Mouse (Mus musculus) urinary bladder, adult 2 months (tissue): ENCODE measurements around the gene Gm19345. TPM values are rescaled to one million over a fixed set of nuclear protein-coding genes. Genes with fewer than 3 reads are reported as not detected.

Source experiments
- DNase-seq: peaks from one replicate; pipeline ENCODE4 v3.0.0; 2022; ENCODE audit warnings: low spot score
- polyA plus RNA-seq: library from polyadenylated mRNA; depleted of rRNA; stranded (reverse); fragments of >200 nt; gene quantifications from 2 replicates; pipeline ENCODE4 v1.2.3, GENCODE M21; 2012; rRNA removed

Gene Gm19345
- 0.08 and 0.15 TPM in 2 replicates for polyA plus RNA-seq

- DNase-seq: no peak
Observed at GRCm38 (mm10) chr7:19851858-19852570, at the start of gene Gm19345. Gm19345 (plus strand) TSS chr7:19852003.

- DNase-seq: peak; percentile 64
Observed at GRCm38 (mm10) chr7:19802995-19803394, 48.8 kb upstream of the Gm19345 start.

GRCm38 (mm10) chr7:19806356-19806969 is 45.3 kb upstream of the Gm19345 start:
- no peak for DNase-seq

GRCm38 (mm10) chr7:19809369-19809768 is 42.4 kb upstream of the Gm19345 start:
- DNase-seq: no peak

GRCm38 (mm10) chr7:19811114-19811513 is 40.7 kb upstream of the Gm19345 start:
- DNase-seq: no peak

GRCm38 (mm10) chr7:19813161-19813560 is 38.6 kb upstream of the Gm19345 start:
- no peak for DNase-seq

GRCm38 (mm10) chr7:19813579-19814122 is 38.2 kb upstream of the Gm19345 start:
- no peak for DNase-seq

GRCm38 (mm10) chr7:19815296-19816223 is 36.2 kb upstream of the Gm19345 start:
- no peak for DNase-seq

GRCm38 (mm10) chr7:19816224-19816771 is 35.5 kb upstream of the Gm19345 start:
- peak; percentile 77 for DNase-seq

GRCm38 (mm10) chr7:19817382-19818105 is 34.3 kb upstream of the Gm19345 start:
- DNase-seq: peak; percentile 53

GRCm38 (mm10) chr7:19818440-19818839 is 33.4 kb upstream of the Gm19345 start:
- no peak for DNase-seq

GRCm38 (mm10) chr7:19818875-19819274 is 32.9 kb upstream of the Gm19345 start:
- DNase-seq: no peak

GRCm38 (mm10) chr7:19820347-19821048 is 31.3 kb upstream of the Gm19345 start:
- no peak for DNase-seq

GRCm38 (mm10) chr7:19821633-19822032 is 30.2 kb upstream of the Gm19345 start:
- no peak for DNase-seq

- DNase-seq: no peak
Observed at GRCm38 (mm10) chr7:19822193-19822592, 29.6 kb upstream of the Gm19345 start.

GRCm38 (mm10) chr7:19822604-19823058 is 29.2 kb upstream of the Gm19345 start, which contains the start of gene Bcl3:
Bcl3 (minus strand) TSS chr7:19822770.
- peak; percentile 66 for DNase-seq

GRCm38 (mm10) chr7:19823256-19824181 is 28.3 kb upstream of the Gm19345 start:
- DNase-seq: no peak

GRCm38 (mm10) chr7:19824182-19824973 is 27.4 kb upstream of the Gm19345 start:
- DNase-seq: peak; percentile 82
